Mouse (Mus musculus): Measurements from ENCODE around the gene Adgrd1. TPM values are rescaled to one million over a fixed set of nuclear protein-coding genes. Genes with fewer than 3 reads are reported as not detected.
A peak's percentile ranks its signal among the peaks of the same experiment; 100 is the strongest.

Adgrd1 gene
- polyA plus RNA-seq, 2 experiments, result 0.09 TPM

- 60% methylated on average over 3 of the region's 3 CpGs for WGBS (ENCODE audit: insufficient replicate concordance)
Observed at GRCm38 (mm10) chr5:129059116-129059515, 37.4 kb upstream of the Adgrd1 start.

GRCm38 (mm10) chr5:129061579-129061978, 35.0 kb upstream of the Adgrd1 start:
- no peaks in the 10 kb centered on the region for H3K36me3 ChIP-seq (replicated peaks; ENCODE audit: control insufficient read depth, insufficient read depth, low read depth)
- H3K27ac ChIP-seq, result no peak overlapping the region
- 21% methylated on average over 13 of the region's 13 CpGs for WGBS (ENCODE audit: insufficient replicate concordance)
- no peaks in the 10 kb centered on the region for H3K4me1 ChIP-seq (replicated peaks; ENCODE audit: control insufficient read depth in 2 of 2, insufficient read depth in 2 of 2, low read length in 1 of 2)
- DNase-seq (ENCODE audit: low read depth in 3 of 3, low spot score in 3 of 3), result no peak
- TF ChIP-seq CTCF (IDR thresholded peaks at IDR 0.05; ENCODE audit: low read depth) (peak; percentile 68), EP300 (IDR thresholded peaks at IDR 0.05; ENCODE audit: low read depth) (no peak)
- H3K9ac ChIP-seq (replicated peaks), result no peak overlapping the region
- H3K9me3 ChIP-seq (ENCODE audit: control insufficient read depth, low read length), result no peaks in the 10 kb centered on the region
- no peak overlapping the region for H3K4me2 ChIP-seq (ENCODE audit: low read depth)
- ATAC-seq (ENCODE audit: insufficient read depth), result no peak
- no peak overlapping the region for H3K4me3 ChIP-seq (ENCODE audit: insufficient read depth in 1 of 2, low read depth in 2 of 2, low read length in 2 of 2)
- H3K27me3 ChIP-seq (ENCODE audit: control insufficient read depth, insufficient read depth, low read length), result no peaks in the 10 kb centered on the region

More at GRCm38 (mm10) chr5:129059116-129059515, 37.4 kb upstream of the Adgrd1 start:
- DNase-seq (ENCODE audit: low read depth in 3 of 3, low spot score in 3 of 3) (no peak), ATAC-seq (ENCODE audit: insufficient read depth) (no peak)
- Histone ChIP-seq H3K4me2 (ENCODE audit: low read depth) (no peak overlapping the region), H3K4me1 (replicated peaks; ENCODE audit: control insufficient read depth in 2 of 2, insufficient read depth in 2 of 2, low read length in 1 of 2) (no peaks in the 10 kb centered on the region), H3K9me3 (ENCODE audit: control insufficient read depth, low read length) (no peaks in the 10 kb centered on the region), H3K4me3 (ENCODE audit: insufficient read depth in 1 of 2, low read depth in 2 of 2, low read length in 2 of 2) (no peak overlapping the region), H3K36me3 (replicated peaks; ENCODE audit: control insufficient read depth, insufficient read depth, low read depth) (no peaks in the 10 kb centered on the region), H3K27me3 (ENCODE audit: control insufficient read depth, insufficient read depth, low read length) (no peaks in the 10 kb centered on the region), H3K27ac (no peak overlapping the region), H3K9ac (replicated peaks) (no peak overlapping the region)
- TF ChIP-seq EP300 (IDR thresholded peaks at IDR 0.05; ENCODE audit: low read depth), result no peak
- TF ChIP-seq CTCF (IDR thresholded peaks at IDR 0.05; ENCODE audit: low read depth), result peak; percentile 56

GRCm38 (mm10) chr5:129063037-129063791, 33.3 kb upstream of the Adgrd1 start:
- Histone ChIP-seq H3K4me3 (ENCODE audit: insufficient read depth in 1 of 2, low read depth in 2 of 2, low read length in 2 of 2) (no peak overlapping the region), H3K36me3 (replicated peaks; ENCODE audit: control insufficient read depth, insufficient read depth, low read depth) (no peaks in the 10 kb centered on the region), H3K9me3 (ENCODE audit: control insufficient read depth, low read length) (no peaks in the 10 kb centered on the region), H3K9ac (replicated peaks) (no peak overlapping the region), H3K4me2 (ENCODE audit: low read depth) (no peak overlapping the region), H3K4me1 (replicated peaks; ENCODE audit: control insufficient read depth in 2 of 2, insufficient read depth in 2 of 2, low read length in 1 of 2) (no peaks in the 10 kb centered on the region), H3K27ac (no peak overlapping the region), H3K27me3 (ENCODE audit: control insufficient read depth, insufficient read depth, low read length) (no peaks in the 10 kb centered on the region)
- DNase-seq (ENCODE audit: low read depth in 3 of 3, low spot score in 3 of 3) (peak; percentile 26 to 36 (median 36)), ATAC-seq (ENCODE audit: insufficient read depth) (no peak)
- 9% methylated on average over 21 of the region's 21 CpGs for WGBS (ENCODE audit: insufficient replicate concordance)
- TF ChIP-seq CTCF (IDR thresholded peaks at IDR 0.05; ENCODE audit: low read depth), result peak; percentile 89
- TF ChIP-seq EP300 (IDR thresholded peaks at IDR 0.05; ENCODE audit: low read depth), result no peak

GRCm38 (mm10) chr5:129063792-129064087, 32.8 kb upstream of the Adgrd1 start:
- H3K9ac ChIP-seq (replicated peaks), result no peak overlapping the region
- TF ChIP-seq EP300 (IDR thresholded peaks at IDR 0.05; ENCODE audit: low read depth), result no peak
- no peak for TF ChIP-seq CTCF (IDR thresholded peaks at IDR 0.05; ENCODE audit: low read depth)
- 40% methylated on average over 8 of the region's 8 CpGs for WGBS (ENCODE audit: insufficient replicate concordance)
- H3K27me3 ChIP-seq (ENCODE audit: control insufficient read depth, insufficient read depth, low read length), result no peaks in the 10 kb centered on the region
- H3K27ac ChIP-seq, result no peak overlapping the region
- ATAC-seq (ENCODE audit: insufficient read depth), result no peak
- no peaks in the 10 kb centered on the region for H3K36me3 ChIP-seq (replicated peaks; ENCODE audit: control insufficient read depth, insufficient read depth, low read depth)
- H3K4me1 ChIP-seq (replicated peaks; ENCODE audit: control insufficient read depth in 2 of 2, insufficient read depth in 2 of 2, low read length in 1 of 2), result no peaks in the 10 kb centered on the region
- H3K4me3 ChIP-seq (ENCODE audit: insufficient read depth in 1 of 2, low read depth in 2 of 2, low read length in 2 of 2), result no peak overlapping the region
- no peak overlapping the region for H3K4me2 ChIP-seq (ENCODE audit: low read depth)
- DNase-seq (ENCODE audit: low read depth in 3 of 3, low spot score in 3 of 3), result no peak
- no peaks in the 10 kb centered on the region for H3K9me3 ChIP-seq (ENCODE audit: control insufficient read depth, low read length)

- Histone ChIP-seq H3K4me1 (replicated peaks; ENCODE audit: control insufficient read depth in 2 of 2, insufficient read depth in 2 of 2, low read length in 1 of 2) (no peaks in the 10 kb centered on the region), H3K4me2 (ENCODE audit: low read depth) (no peak overlapping the region), H3K27me3 (ENCODE audit: control insufficient read depth, insufficient read depth, low read length) (no peaks in the 10 kb centered on the region), H3K27ac (no peak overlapping the region), H3K9me3 (ENCODE audit: control insufficient read depth, low read length) (no peaks in the 10 kb centered on the region), H3K36me3 (replicated peaks; ENCODE audit: control insufficient read depth, insufficient read depth, low read depth) (no peaks in the 10 kb centered on the region), H3K4me3 (ENCODE audit: insufficient read depth in 1 of 2, low read depth in 2 of 2, low read length in 2 of 2) (no peak overlapping the region), H3K9ac (replicated peaks) (no peak overlapping the region)
- 65% methylated on average over 11 of the region's 11 CpGs for WGBS (ENCODE audit: insufficient replicate concordance)
- ATAC-seq (ENCODE audit: insufficient read depth) (no peak), DNase-seq (ENCODE audit: low read depth in 3 of 3, low spot score in 3 of 3) (no peak)
- TF ChIP-seq CTCF (IDR thresholded peaks at IDR 0.05; ENCODE audit: low read depth) (no peak), EP300 (IDR thresholded peaks at IDR 0.05; ENCODE audit: low read depth) (no peak)
Observed at GRCm38 (mm10) chr5:129064186-129064585, 32.4 kb upstream of the Adgrd1 start.
